Mouse (Mus musculus): ENCODE results near the gene Chchd1.

Chchd1 gene

DNA sequence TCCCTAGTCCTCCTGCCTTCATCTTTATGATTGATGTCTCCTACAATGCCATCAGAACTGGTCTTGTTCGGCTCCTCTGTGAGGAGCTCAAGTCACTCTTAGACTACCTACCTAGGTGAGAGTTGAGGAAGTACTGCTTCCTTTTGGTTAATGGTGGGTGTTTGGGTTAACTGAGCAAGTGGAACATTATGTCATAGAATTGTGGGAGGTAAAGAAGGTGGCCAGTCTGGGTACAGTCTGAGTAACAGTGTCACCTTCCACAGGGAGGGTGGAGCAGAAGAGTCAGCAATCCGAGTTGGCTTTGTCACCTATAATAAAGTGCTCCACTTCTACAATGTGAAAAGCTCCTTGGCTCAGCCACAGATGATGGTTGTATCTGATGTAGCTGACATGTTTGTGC is 13.8 kb upstream of the Chchd1 start:
- WGBS, result 90% methylated on average over 2 of the region's 2 CpGs

DNA sequence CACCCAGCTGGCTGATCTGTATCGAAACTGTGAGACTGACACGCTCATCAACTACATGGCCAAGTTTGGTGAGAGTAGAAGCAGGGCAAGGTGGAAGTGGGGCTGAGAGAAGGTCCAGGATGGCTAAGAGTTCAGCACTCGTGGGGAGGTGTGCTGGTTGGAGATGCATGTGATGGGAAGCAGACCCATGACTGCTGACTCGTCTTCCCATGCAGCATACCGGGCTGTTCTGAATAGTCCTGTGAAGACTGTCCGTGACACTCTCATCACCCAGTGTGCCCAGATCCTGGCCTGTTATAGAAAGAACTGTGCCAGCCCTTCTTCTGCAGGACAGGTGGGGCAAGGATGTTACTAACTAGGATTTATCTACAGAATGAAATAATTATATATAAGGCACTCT is 11.0 kb upstream of the Chchd1 start:
- whole genome bisulfite sequencing, result 89% methylated on average over 6 of the region's 6 CpGs

DNA sequence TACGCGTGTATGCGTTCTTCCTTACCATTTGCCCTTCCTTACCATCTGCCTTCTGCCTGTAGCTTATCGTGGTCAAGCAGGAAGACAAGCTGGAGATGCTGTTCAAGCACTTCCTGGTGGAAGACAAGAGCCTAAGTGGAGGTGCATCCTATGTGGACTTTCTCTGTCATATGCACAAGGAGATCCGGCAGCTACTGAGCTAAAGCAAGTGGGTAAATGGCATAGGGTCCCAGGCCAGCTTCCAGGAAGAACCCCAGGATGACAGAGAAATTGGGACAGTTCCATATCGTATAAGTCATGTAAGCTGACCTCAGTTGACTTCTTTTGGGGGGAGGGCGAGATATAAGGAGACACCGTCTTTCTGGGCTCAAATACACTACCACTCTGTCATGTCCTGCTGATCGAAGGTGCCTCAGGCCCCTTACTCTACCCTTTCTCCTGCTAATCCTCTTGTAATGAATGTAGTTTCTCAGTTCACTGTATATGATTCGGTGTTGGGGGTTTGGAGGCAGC is 9.2 kb upstream of the Chchd1 start:
- WGBS, result 83% methylated on average over 10 of the region's 10 CpGs

DNA sequence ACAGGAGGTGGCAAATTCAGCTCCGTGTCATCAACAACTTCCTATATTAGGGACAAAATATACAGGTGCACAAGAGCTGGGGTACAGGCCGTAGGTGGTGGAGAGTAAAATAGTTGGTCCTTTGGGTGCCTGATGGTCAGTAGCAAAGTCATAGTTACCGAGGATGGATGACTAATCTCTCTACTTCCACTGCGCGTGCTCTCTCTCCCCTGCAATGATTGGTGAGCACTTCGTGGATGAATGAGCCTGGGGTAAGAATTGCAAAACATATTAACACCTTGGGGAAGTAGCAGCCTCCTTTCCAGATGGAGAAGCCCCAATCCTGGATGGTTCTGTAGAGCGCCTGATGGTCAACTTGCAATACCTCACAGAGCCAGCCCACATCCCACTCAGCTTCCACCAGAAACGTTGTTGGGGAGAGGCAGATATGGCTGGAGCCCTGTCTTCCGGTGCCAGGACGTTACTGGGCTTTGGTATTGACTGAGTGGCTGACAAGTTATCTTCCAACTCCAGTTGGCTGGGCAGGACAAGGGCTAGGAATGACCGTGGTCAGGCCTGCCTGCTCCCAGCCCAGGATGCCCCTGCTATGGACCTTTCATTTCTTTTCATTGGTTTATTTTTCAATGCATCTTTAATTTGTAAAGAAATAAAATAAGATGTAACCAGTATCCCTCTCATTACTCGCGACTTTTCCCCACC is 8.5 kb upstream of the Chchd1 start:
- 34% methylated on average over 13 of the region's 13 CpGs for WGBS

DNA sequence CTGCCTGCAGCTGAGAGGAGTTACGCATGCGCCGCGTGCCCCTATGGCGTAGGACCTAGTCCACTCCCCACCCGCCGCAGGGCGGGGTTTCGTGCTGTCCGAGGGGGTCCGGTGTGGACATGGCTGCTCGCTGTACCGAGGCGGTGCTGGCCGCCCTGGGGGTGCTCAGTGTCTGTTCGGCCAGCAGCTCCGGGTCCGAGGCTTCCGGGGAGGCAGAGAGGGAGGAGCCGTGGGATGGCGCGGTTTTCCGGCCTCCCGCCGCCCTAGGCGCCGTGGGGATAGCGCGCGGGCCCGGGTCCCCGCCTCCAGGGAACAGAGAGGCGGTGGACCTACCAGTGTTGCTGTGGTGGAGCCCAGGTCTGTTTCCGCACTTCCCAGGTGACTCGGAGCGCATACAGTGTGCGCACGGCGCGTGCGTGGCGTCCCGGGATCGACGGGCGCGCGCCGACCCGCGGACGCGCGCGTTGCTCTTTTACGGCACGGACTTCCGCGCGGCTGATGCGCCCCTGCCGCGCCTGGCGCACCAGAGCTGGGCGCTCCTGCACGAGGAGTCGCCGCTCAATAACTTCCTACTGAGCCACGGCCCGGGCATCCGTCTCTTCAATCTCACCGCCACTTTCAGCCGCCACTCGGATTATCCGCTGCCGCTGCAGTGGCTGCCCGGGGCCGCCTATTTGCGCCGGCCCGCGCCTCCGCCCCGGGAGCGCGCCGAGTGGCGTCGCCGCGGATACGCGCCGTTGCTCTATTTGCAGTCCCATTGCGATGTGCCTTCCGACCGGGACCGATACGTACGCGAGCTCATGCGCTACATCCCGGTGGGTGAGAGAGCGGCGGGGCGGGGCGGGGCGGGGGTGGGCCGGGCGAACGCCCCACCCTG is 7.7 kb upstream of the Chchd1 start, which contains the start of gene Fut11:
Fut11 (plus strand) TSS at position 85 of the 877 bp plus-strand sequence.
- WGBS, result under 1% methylated on average over 111 of the region's 111 CpGs

DNA sequence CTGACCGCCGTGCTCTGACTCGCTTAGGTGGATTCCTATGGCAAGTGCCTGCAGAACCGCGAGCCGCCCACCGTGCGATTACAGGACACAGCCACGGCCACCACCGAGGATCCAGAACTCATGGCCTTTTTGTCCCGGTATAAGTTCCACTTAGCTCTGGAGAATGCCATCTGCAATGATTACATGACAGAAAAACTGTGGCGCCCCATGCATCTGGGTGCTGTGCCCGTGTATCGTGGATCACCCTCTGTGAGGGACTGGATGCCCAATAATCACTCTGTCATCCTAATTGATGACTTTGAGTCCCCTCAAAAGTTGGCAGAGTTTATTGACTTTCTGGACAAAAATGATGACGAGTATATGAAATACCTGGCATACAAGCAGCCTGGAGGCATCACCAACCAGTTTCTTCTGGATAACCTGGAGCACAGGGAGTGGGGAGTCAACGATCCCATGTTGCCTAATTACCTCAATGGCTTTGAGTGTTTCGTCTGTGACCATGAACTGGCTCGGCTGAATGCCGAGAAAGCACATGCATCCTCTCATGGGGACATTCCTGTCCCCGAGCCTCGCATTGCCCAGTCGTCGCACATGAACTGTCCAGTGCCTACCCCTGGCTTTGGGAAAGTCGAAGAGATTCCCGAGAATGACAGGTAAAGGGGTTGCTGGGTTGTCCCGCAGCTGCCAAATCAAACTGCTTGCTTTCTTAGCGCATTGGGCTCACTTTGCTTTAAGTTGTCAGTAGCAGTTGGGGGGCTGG is 6.9 kb upstream of the Chchd1 start:
- WGBS, result 10% methylated on average over 27 of the region's 27 CpGs

DNA sequence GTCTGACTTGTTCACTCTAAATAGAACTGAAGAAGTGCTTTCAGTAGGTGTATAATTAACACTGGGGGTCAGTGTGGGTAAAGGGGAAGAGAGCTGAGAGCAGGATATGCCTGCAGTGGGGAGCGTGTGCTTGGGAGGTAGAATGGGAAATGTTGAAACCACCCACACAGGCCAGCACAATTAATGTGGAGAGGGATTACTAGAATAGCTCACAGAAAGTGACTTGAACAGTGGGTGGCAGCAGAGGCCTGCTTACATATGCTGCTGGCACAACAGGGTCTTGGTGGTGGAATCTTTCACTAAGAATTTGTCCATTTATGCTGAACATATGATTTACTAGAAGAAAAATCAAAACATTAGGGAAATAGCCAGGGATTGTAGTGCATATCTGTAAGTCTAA is 5.8 kb upstream of the Chchd1 start:
- WGBS, result 5% methylated on average over 1 of the region's 1 CpGs

DNA sequence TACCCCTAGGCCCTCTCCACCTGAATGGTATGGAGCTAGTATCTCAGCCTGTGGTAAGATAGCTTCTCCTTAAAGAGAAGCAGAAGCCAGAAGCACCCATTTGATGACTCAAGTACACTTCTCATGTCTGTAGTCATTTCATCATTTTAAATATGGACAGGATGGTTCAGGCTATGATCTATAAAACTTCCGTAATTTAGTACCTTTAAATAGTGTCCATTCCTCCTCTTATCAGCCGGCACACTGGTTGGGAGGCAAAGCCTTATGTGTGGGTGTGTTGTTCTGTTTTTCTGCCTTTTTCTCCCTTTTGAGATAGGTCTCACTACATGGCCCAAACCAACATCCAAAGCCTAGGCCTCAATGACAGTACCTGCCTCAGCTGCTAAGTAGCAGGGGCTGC is 4.3 kb upstream of the Chchd1 start:
- 56% methylated on average over 2 of the region's 2 CpGs for WGBS

DNA sequence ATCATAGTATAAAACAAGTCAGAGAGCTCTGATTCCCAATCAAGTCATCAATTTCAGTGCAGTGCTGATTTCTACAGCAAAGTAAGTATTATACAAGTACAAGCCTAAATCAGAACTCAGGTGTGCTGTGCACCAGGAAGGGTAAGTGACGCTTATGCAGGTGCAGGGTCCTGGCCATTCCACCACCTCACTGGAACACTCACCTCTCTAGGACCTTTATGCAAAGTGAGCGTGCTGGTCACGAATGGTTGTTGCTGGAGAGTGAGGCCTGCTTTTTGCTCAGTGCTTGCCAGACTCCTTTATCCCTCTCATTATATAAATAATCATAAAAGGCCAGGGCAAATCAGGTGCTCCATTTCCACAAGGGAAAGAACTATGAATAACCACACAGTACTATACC is 2.4 kb upstream of the Chchd1 start:
- 74% methylated on average over 3 of the region's 3 CpGs for WGBS

DNA sequence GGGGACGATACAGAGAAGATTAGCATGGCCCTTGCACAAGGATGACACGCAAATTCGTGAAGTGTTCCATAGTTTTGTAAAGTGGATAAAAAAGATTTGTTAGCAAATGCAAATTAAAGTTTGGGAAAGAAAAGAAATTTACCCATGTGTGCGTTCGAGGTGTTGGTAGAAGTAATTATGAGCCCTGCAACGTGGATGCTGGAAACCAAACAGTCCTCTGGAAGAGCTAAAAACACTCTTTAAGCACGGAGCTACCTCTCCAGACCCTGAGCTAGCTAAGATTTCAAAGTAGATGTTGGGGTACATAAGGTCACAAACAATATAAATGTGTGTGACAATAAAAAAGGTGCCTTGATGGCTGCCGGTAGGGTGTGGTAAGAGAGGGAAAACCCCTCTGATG is 1.3 kb upstream of the Chchd1 start:
- 46% methylated on average over 8 of the region's 8 CpGs for WGBS

DNA sequence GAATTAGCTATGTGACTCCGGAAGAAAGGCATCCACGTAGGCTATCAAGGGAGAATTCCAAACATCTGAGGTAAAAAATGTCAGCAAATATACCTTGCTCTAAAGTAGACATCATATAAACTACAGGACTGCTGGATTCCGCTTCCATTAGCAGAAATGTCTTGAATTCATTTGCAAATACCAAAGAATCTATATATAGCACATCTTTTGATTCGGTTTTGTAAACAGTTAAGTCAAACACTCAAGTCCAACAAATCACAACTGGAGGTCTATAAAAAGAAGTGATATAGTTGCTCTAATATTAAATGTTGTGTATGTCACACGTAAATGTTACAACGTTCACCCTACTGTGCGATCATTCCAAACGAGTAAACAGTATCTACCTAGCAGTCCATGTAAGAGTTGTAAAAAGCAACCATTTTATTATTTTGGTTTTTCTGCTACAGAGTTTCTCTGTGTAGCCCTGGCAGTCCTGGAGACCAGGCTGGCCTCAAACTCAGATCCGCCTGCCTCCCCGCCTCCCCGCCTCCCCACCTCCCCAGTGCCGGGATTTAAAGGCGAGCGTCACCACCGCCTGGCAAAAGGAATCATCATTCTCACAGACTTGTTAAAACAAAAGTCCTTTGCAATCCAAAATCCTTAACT is 588 bp upstream of the Chchd1 start:
- WGBS, result 7% methylated on average over 15 of the region's 15 CpGs

DNA sequence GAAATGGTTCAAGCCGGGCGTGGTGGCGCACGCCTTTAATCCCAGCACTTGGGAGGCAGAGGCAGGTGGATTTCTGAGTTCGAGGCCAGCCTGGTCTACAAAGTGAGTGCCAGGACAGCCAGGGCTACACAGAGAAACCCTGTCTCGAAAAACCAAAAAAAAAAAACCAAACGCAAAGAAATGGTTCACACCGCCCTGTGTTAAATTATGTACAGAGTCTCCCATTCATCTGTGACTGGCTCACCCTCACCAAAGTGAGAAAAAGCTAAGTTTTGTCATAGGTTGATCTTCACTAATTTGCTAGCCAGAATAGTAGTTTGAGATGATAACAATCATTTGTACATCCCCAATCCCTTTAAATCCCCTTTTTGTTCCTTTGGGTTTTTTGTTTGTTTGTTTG is 655 bp downstream of the Chchd1 start:
- 8% methylated on average over 8 of the region's 8 CpGs for WGBS

DNA sequence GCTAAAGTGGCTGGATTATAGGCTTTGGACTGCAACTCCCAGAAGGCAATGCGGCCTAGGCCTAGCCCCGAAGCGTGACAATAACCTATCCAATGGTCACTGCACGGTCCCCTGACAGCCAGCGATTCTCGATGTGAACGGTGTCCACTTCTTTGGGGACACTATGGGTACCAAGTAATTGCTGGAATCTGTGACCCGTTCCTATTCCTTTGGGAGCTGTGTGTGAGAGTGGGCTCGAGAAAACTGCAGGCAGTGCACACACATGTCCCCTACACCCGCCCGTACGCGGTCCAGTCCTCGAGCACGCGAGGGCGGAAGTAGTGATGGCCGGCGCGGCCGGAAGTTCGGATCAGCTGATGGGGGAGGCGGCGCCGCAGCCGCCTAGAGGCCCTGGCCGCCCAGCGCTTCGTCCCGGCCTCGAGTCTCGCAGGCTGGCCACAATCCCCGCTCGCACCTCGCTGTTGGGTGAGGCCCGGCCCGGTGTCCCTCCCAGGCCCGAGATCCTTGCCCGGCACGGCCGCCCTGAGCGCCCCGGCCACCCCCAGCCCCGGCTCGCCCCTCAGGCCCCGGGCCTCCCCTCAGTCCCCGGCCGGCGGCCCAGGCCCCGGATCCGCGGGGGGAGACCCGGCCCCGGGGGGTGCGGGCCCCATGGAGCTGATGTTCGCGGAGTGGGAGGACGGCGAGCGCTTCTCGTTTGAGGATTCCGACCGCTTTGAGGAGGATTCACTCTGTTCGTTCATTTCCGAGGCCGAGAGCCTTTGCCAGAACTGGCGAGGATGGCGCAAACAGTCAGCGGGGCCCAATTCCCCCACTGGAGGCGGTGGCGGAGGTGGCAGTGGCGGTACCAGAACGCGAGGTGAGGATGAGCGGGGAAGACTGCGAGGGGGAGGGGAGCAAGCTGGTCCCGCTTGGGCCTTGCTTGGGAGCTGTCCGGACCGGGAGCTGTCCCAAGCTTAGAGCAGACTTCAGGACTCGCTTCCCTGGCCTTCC is 4.7 kb downstream of the Chchd1 start, which contains the start of gene Zswim8:
Zswim8 (plus strand) TSS at position 352 of the 990 bp plus-strand sequence.
- under 1% methylated on average over 79 of the region's 80 CpGs for WGBS

DNA sequence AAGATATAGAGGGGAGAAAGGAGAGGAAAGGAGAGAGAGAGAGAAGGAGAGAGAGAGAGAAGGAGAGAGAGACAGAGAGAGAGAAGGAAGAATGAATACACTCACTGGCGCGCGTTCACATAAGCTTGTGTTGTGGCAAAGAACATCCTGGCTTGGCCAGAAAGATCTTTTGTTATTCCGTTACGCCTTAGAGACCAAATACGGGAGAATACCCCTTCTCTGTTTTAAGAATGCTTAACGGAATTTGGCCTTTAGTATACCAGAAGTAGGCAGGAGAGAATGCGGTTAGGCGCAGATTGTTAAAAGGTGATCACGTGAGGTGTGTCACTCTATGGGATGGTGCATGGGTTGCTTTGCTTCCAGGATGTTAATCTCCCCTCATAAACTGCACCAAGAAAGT is 5.4 kb downstream of the Chchd1 start:
- 1% methylated on average over 10 of the region's 10 CpGs for WGBS

DNA sequence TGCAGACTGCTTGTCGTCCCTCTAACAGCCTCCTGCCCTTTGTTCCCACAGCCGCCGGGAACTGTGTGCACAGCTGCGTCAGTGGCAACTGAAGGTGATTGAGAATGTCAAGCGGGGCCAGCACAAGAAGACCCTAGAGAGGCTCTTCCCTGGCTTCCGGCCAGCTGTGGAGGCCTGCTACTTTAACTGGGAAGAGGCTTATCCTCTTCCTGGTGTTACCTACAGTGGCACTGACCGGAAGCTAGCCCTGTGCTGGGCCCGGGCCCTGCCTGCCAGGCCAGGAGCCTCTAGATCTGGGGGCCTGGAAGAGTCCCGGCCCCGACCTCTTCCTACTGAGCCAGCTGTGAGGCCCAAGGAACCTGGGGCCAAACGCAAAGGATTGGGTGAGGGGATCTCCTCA is 11.0 kb downstream of the Chchd1 start:
- 77% methylated on average over 11 of the region's 11 CpGs for WGBS

DNA sequence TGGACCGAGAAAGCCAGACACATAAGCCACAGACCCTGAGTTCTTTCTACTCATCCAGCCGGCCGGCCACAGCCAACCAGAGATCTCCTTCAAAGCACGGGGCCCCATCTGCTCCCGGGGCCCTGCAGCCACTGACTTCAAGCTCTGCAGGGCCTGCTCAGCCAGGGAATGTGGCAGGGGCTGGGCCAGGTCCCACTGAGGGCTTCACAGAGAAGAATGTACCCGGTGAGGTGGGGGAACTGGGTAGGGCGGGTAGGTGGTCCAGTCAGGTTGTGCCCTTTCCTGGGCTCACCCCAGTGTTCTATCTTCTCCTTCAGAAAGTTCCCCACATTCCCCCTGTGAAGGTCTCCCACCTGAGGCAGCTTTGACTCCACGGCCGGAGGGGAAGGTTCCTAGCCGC is 15.6 kb downstream of the Chchd1 start:
- 90% methylated on average over 10 of the region's 10 CpGs for WGBS

DNA sequence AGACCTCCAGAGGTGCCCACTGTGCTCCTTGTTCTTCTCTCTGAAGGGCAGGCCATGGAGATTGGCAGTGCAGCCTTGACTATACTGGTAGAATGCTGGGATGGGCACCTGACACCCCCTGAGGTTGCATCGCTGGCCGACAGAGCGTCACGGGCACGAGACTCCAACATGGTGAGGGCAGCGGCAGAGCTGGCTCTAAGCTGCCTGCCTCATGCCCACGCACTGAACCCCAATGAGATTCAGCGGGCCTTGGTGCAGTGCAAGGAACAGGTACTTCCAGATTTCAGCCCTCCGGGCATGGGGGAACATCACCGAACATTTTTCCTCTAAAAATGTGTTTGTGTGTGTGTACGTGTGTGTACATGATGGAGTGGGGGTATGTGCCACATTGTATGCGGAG is 17.0 kb downstream of the Chchd1 start:
- WGBS, result 84% methylated on average over 12 of the region's 12 CpGs

DNA sequence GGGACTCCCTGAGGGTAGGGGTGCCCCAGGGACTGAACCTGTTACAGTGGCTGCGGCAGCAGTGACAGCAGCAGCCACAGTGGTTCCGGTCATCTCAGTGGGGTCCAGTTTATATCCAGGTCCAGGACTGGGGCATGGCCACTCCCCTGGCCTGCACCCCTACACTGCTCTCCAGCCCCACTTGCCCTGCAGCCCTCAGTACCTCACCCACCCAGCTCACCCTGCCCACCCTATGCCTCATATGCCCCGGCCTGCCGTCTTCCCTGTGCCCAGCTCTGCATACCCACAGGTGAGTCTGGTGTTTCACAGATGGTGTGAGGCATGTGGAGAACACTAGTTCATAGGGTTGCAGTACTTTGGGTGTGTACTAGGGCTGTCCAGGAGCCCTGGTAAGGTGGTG is 18.6 kb downstream of the Chchd1 start:
- WGBS, result 91% methylated on average over 4 of the region's 4 CpGs

DNA sequence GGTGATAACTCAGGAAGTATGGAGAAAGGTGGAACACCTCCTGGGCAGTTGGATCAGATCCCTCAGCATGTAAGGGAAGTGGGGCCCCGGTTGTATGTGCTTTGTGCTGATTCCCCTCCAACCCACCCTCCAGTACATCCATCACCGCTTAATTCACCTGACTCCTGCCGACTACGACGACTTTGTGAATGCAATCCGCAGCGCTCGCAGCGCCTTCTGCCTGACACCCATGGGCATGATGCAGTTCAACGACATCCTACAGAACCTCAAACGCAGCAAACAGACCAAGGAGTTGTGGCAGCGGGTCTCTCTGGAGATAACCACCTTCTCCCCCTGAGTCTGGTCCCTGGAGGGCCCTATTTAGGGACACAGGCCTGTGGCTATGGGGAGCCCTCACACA is 20.2 kb downstream of the Chchd1 start:
- WGBS, result 80% methylated on average over 12 of the region's 12 CpGs

DNA sequence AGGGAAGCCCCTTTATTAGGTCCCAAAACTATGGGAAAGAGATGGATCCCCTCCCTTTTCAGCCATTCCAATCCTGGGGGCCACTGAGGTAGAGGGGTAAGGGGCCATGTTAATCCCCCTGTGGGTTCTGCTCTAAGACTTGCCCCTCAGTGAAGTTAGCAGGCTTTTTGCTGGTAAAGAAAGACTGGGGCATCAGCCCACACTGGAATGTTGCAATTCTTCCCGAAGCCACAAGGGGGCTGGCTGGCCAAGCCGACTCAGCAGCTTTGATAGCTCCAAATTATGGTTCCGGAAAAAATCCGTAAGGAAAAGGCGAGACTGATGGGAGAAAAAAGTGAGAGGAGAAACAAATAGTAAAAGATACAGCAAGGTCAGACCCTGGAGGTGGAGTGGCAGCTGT is 21.2 kb downstream of the Chchd1 start:
- WGBS, result 4% methylated on average over 5 of the region's 5 CpGs
